Mouse (Mus musculus) 416B (cell line): ENCODE results near the gene Gm21083.
A peak's percentile ranks its signal among the peaks of the same experiment; 100 is the strongest.
"Not testable (repeated sequence)": the region's sequence is repeated elsewhere in the genome, so short reads cannot be mapped to it uniquely, and the experiment has no call there.

Experiments used
- DNase-seq: peaks from one replicate; pipeline ENCODE4 v3.0.0; 2011; ENCODE audit warnings: low read depth

Gm21083 gene

GRCm38 (mm10) chr5:15628136-15628535, 51.0 kb downstream of the Gm21083 start:
- not testable (repeated sequence) for DNase-seq

GRCm38 (mm10) chr5:15630068-15630467, 52.9 kb downstream of the Gm21083 start:
- peak; percentile 35 for DNase-seq
